Mouse (Mus musculus) CH12.LX (cell line): ENCODE measurements around the gene Fam129c. TPM values are rescaled to one million over a fixed set of nuclear protein-coding genes. Genes with fewer than 3 reads are reported as not detected.

Experiments
- DNase-seq: peaks from one replicate; pipeline ENCODE4 v3.0.0-alpha.2; 2013; ENCODE audit errors: extremely low read depth
- H3K27ac ChIP-seq: 2 replicates; pipeline ENCODE4 v1.5.1; 2012; ENCODE audit warnings: low read depth, mild to moderate bottlenecking, control low read depth, moderate library complexity; ENCODE audit not compliant: insufficient read depth
- H3K27me3 ChIP-seq: replicated peaks from 2 replicates; pipeline ENCODE3; 2012; ENCODE audit warnings: inconsistent platforms
- H3K36me3 ChIP-seq, 2 experiments: replicated peaks in 1 of 2; 2 replicates each; pipeline versions ENCODE3 to v1.6.1; 2012; ENCODE audit warnings: inconsistent platforms in 1 of 2, low read length in 1 of 2, mild to moderate bottlenecking in 1 of 2, mixed read lengths in 1 of 2, moderate library complexity in 1 of 2; ENCODE audit not compliant: control insufficient read depth in 1 of 2, insufficient read depth in 1 of 2
- H3K4me1 ChIP-seq, 2 experiments: 2 replicates each; pipeline ENCODE4 v1.6.1; 2012; ENCODE audit warnings: inconsistent platforms in 1 of 2, moderate library complexity in 1 of 2; ENCODE audit not compliant: insufficient read depth in 2 of 2, control insufficient read depth in 1 of 2
- H3K4me2 ChIP-seq: 2 replicates; pipeline ENCODE4 v1.6.1; 2012; ENCODE audit warnings: low read depth, mild to moderate bottlenecking, control low read depth; ENCODE audit not compliant: poor library complexity, insufficient read depth, severe bottlenecking
- H3K4me3 ChIP-seq, 3 experiments: fragments of 150-350 bp in 1 of 3; sonication (generic) in 1 of 3; replicated peaks in 1 of 3; 2 replicates each; pipeline versions ENCODE3 to v1.5.1; 2011 to 2012; ENCODE audit warnings: low read depth in 2 of 3, low read length in 2 of 3, mild to moderate bottlenecking in 2 of 3, moderate library complexity in 2 of 3, control low read depth in 1 of 3, improper control_type of control experiment in 1 of 3, inconsistent platforms in 1 of 3, mixed read lengths in 1 of 3; ENCODE audit not compliant: poor library complexity in 1 of 3
- H3K79me2 ChIP-seq: replicated peaks from 2 replicates; pipeline ENCODE4 v1.6.1; 2012; ENCODE audit warnings: mild to moderate bottlenecking, moderate library complexity; ENCODE audit not compliant: control insufficient read depth, poor library complexity, insufficient read depth, severe bottlenecking; ENCODE audit errors: extremely low read depth
- H3K9ac ChIP-seq: 2 replicates; pipeline ENCODE4 v1.6.1; 2012; ENCODE audit warnings: low read depth, mild to moderate bottlenecking, control low read depth, moderate library complexity; ENCODE audit not compliant: insufficient read depth
- H3K9me3 ChIP-seq: replicated peaks from 2 replicates; pipeline ENCODE3; 2012; ENCODE audit warnings: low read length, inconsistent platforms, mixed read lengths
- CTCF ChIP-seq, 2 experiments: IDR thresholded peaks in 1 of 2; conservative IDR thresholded peaks in 1 of 2; 2 replicates each; pipeline ENCODE4 v1.5.1; 2011 to 2012; ENCODE audit warnings: low read depth in 2 of 2, low read length in 2 of 2, improper control_type of control experiment in 1 of 2, inconsistent platforms in 1 of 2, mild to moderate bottlenecking in 1 of 2, moderate library complexity in 1 of 2
- E2F4 ChIP-seq: IDR thresholded peaks from 2 replicates; pipeline ENCODE4 v1.6.1; 2011; ENCODE audit warnings: low read depth, low read length, improper control_type of control experiment; ENCODE audit not compliant: insufficient replicate concordance
- ELF1 ChIP-seq: IDR thresholded peaks from 2 replicates; pipeline ENCODE4 v1.6.1; 2014; ENCODE audit warnings: low read depth, mild to moderate bottlenecking, inconsistent platforms, low read length, improper control_type of control experiment
- ETS1 ChIP-seq: conservative IDR thresholded peaks from 2 replicates; pipeline ENCODE4 v1.6.1; 2012; ENCODE audit warnings: low read depth, mild to moderate bottlenecking, inconsistent platforms, low read length, improper control_type of control experiment, moderate library complexity
- IRF4 ChIP-seq: IDR thresholded peaks from 2 replicates; pipeline ENCODE4 v1.6.1; 2014; ENCODE audit warnings: low read depth, mild to moderate bottlenecking, inconsistent platforms, low read length, improper control_type of control experiment
- KAT2A ChIP-seq: IDR thresholded peaks from 2 replicates; pipeline ENCODE4 v1.6.1; 2012; ENCODE audit warnings: low read length, improper control_type of control experiment, inconsistent platforms; ENCODE audit not compliant: insufficient replicate concordance
- MAZ ChIP-seq: IDR thresholded peaks from 2 replicates; pipeline ENCODE4 v1.6.1; 2012; ENCODE audit warnings: low read depth, mild to moderate bottlenecking, inconsistent platforms, low read length, improper control_type of control experiment, moderate library complexity
- MEF2A ChIP-seq: IDR thresholded peaks from 2 replicates; pipeline ENCODE4 v1.6.1; 2014; ENCODE audit warnings: low read depth, mild to moderate bottlenecking, inconsistent platforms, low read length, improper control_type of control experiment, borderline replicate concordance
- POLR2A ChIP-seq: IDR thresholded peaks from 2 replicates; pipeline ENCODE4 v1.6.1; 2011; ENCODE audit warnings: low read depth, mild to moderate bottlenecking, improper control_type of control experiment, low read length
- POLR2AphosphoS2 ChIP-seq: IDR thresholded peaks from 2 replicates; pipeline ENCODE4 v1.6.1; 2011; ENCODE audit warnings: low read depth, low read length, improper control_type of control experiment
- RCOR1 ChIP-seq: conservative IDR thresholded peaks from 2 replicates; pipeline ENCODE4 v1.6.1; 2012; ENCODE audit warnings: low read depth, mild to moderate bottlenecking, inconsistent platforms, low read length, improper control_type of control experiment
- SIN3A ChIP-seq: IDR thresholded peaks from 2 replicates; pipeline ENCODE4 v1.6.1; 2012; ENCODE audit warnings: low read length, improper control_type of control experiment, inconsistent platforms
- SMC3 ChIP-seq: IDR thresholded peaks from 2 replicates; pipeline ENCODE4 v1.6.1; 2011; ENCODE audit warnings: low read depth, low read length, improper control_type of control experiment
- TBP ChIP-seq: conservative IDR thresholded peaks from 2 replicates; pipeline ENCODE4 v1.6.1; 2011; ENCODE audit warnings: low read depth, low read length, improper control_type of control experiment
- USF2 ChIP-seq: conservative IDR thresholded peaks from 2 replicates; pipeline ENCODE4 v1.6.1; 2011; ENCODE audit warnings: low read depth, low read length, improper control_type of control experiment
- ZC3H11A ChIP-seq: IDR thresholded peaks from 2 replicates; pipeline ENCODE4 v1.6.1; 2012; ENCODE audit warnings: low read depth, mild to moderate bottlenecking, inconsistent platforms, low read length, improper control_type of control experiment
- ZKSCAN1 ChIP-seq: IDR thresholded peaks from 2 replicates; pipeline ENCODE4 v1.6.1; 2012; ENCODE audit warnings: low read depth, inconsistent platforms, low read length, improper control_type of control experiment, borderline replicate concordance
- dilution Hi-C: fragments of 300-500 bp; cut with MboI; formaldehyde crosslinking; loops from 2 replicates; pipeline ENCODE4 v1.14.3; 2020; ENCODE audit warnings: low sequenced_read_pairs; ENCODE audit not compliant: extremely low pct_unique_long_range_greater_than_20kb, extremely low pct_ligation_motif_present
- in situ Hi-C: fragments of 300-500 bp; cut with MboI; formaldehyde crosslinking; loops from 3 replicates; pipeline ENCODE4 v1.14.3; 2019; ENCODE audit warnings: low sequenced_read_pairs, low pct_ligation_motif_present, low pct_unique_long_range_greater_than_20kb, mixed read lengths
- polyA plus RNA-seq: library from polyadenylated mRNA; unstranded; fragments of >175 nt; gene quantifications from 2 replicates; pipeline ENCODE4 v1.2.1, GENCODE M21; 2012; ENCODE audit warnings: low read depth; ENCODE audit not compliant: insufficient read length
- total RNA-seq, 2 experiments: library from RNA; depleted of rRNA; stranded (reverse); fragments of 300-350 nt in 1 of 2; fragments of >200 nt in 1 of 2; gene quantifications; 2 replicates each; pipeline ENCODE4 v1.2.3; 2012 to 2014

Gene Fam129c
- total and polyA plus RNA-seq, 3 experiments = 89.2 to 98.6 (median 95.2) TPM

DNA sequence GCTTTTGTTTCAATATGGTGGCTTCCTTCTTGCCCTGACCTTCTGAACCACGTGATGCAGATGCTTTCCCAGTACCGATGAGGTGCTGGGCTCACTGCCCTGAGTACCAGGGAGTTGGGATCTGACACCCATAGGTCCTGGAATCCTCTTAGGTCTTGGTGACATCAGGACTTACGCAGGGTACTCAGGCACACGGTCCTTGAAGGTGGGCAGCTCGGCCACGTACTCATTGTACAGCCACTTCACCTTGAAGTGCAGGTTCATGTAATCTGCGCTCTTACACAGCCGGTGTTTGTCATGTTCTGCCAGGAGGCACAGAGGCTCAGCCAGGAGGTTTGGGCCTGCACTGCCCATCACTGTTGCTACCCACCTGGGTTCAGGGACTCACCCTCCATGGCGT is 48.1 kb downstream of the Fam129c start:
- Histone ChIP-seq H3K9ac (no peak overlapping the region), H3K4me3 (no peak overlapping the region), H3K36me3 (no peaks in the 10 kb centered on the region), H3K27ac (no peak overlapping the region), H3K4me2 (no peak overlapping the region), H3K27me3 (no peaks in the 10 kb centered on the region), H3K9me3 (no peaks in the 10 kb centered on the region), H3K79me2 (no peaks in the 10 kb centered on the region), H3K4me1 (no peaks in the 10 kb centered on the region)
- in situ Hi-C loops = no loop called here
- no peak for TF ChIP-seq ELF1
- TF ChIP-seq ETS1 = no peak
- TF ChIP-seq RCOR1 = no peak
- TF ChIP-seq KAT2A = no peak
- TF ChIP-seq CTCF (conservative IDR thresholded peaks at IDR 0.05 in 1 of 2, IDR thresholded peaks at IDR 0.05 in 1 of 2; ENCODE audit: low read depth in 2 of 2, low read length in 2 of 2) = no peak
- TF ChIP-seq SMC3 = no peak
- DNase-seq = no peak
- dilution Hi-C loops = no loop called here

DNA sequence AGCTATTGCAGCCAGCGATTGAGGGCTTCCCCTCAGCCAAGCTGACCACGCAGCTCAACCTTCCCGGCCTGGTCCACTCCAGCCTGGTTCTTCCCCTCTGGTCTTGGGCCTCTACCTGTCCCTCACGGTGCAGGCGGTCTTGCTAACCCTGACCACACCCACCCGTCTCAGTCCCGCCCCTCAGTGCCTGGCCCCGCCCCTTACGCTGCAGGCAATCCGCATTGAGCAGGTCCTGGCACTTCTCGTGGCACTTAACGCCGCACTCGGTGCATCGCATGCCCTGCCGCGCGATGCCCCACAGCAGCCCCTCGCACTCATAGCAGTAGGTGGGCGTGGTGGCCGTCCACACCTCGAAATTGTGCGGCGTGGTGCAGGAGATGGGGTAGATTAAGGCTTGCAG is 57.2 kb downstream of the Fam129c start:
- in situ Hi-C loops = no loop called here
- H3K4me3 ChIP-seq = no peak overlapping the region
- no peaks in the 10 kb centered on the region for H3K9me3 ChIP-seq
- H3K27ac ChIP-seq = no peak overlapping the region
- no peaks in the 10 kb centered on the region for H3K27me3 ChIP-seq
- no peak overlapping the region for H3K4me2 ChIP-seq
- DNase-seq = no peak
- H3K9ac ChIP-seq = no peak overlapping the region
- H3K4me1 ChIP-seq = no peaks in the 10 kb centered on the region
- no peaks in the 10 kb centered on the region for H3K36me3 ChIP-seq
- dilution Hi-C loops = no loop called here
- H3K79me2 ChIP-seq = no peaks in the 10 kb centered on the region
- TF ChIP-seq SMC3 (no peak), TBP (no peak), USF2 (no peak), ZC3H11A (no peak), IRF4 (no peak), POLR2AphosphoS2 (no peak), ZKSCAN1 (no peak), MEF2A (no peak), E2F4 (no peak), ETS1 (no peak), MAZ (no peak), ELF1 (no peak), SIN3A (no peak), POLR2A (no peak)

Other genes starting within 250 kb of the Fam129c start
Only the 20 nearest of the 25 such genes appear.
- gene Ankle1, start 191.6 kb upstream of the Fam129c start, total RNA-seq (2012; rRNA removed) = 17.9 and 24.7 TPM in 2 replicates
- 9.0 and 9.4 TPM in 2 replicates for gene Ankle1, start 191.6 kb upstream of the Fam129c start, total RNA-seq (2014; rRNA removed)
- gene Ankle1, start 191.6 kb upstream of the Fam129c start, polyA plus RNA-seq = 17.4 and 17.6 TPM in 2 replicates
- gene Abhd8, start 134.0 kb upstream of the Fam129c start, total RNA-seq (2012; rRNA removed) = 28.2 and 33.2 TPM in 2 replicates
- gene Abhd8, start 134.0 kb upstream of the Fam129c start, total RNA-seq (2014; rRNA removed) = 8.5 and 8.9 TPM in 2 replicates
- 5.2 and 6.0 TPM in 2 replicates for gene Abhd8, start 134.0 kb upstream of the Fam129c start, polyA plus RNA-seq
- gene Mrpl34, start 132.7 kb upstream of the Fam129c start, total RNA-seq (2012; rRNA removed) = 150 and 180 TPM in 2 replicates
- gene Mrpl34, start 132.7 kb upstream of the Fam129c start, total RNA-seq (2014; rRNA removed) = 80.1 and 94.4 TPM in 2 replicates
- gene Mrpl34, start 132.7 kb upstream of the Fam129c start, polyA plus RNA-seq = 123 and 133 TPM in 2 replicates
- gene Dda1, start 128.4 kb upstream of the Fam129c start, total RNA-seq (2012; rRNA removed) = 59.3 and 62.8 TPM in 2 replicates
- gene Dda1, start 128.4 kb upstream of the Fam129c start, total RNA-seq (2014; rRNA removed) = 49.8 and 57.4 TPM in 2 replicates
- 65.8 and 78.1 TPM in 2 replicates for gene Dda1, start 128.4 kb upstream of the Fam129c start, polyA plus RNA-seq
- 5.5 and 6.7 TPM in 2 replicates for gene Ano8, start 111.7 kb upstream of the Fam129c start, total RNA-seq (2012; rRNA removed)
- 1.8 and 1.9 TPM in 2 replicates for gene Ano8, start 111.7 kb upstream of the Fam129c start, total RNA-seq (2014; rRNA removed)
- gene Ano8, start 111.7 kb upstream of the Fam129c start, polyA plus RNA-seq = 1.8 and 2.1 TPM in 2 replicates
- 26.7 and 29.0 TPM in 2 replicates for gene Gtpbp3, start 109.5 kb upstream of the Fam129c start, total RNA-seq (2012; rRNA removed)
- gene Gtpbp3, start 109.5 kb upstream of the Fam129c start, total RNA-seq (2014; rRNA removed) = 19.5 and 20.7 TPM in 2 replicates
- gene Gtpbp3, start 109.5 kb upstream of the Fam129c start, polyA plus RNA-seq = 17.4 and 21.6 TPM in 2 replicates
- gene Plvap, start 85.9 kb upstream of the Fam129c start, total RNA-seq (2012; rRNA removed) = 0.04 TPM in 1 of 2 replicates, not detected in the other
- gene Plvap, start 85.9 kb upstream of the Fam129c start, total RNA-seq (2014; rRNA removed) = not detected in 2 replicates
- 0.27 and 0.37 TPM in 2 replicates for gene Plvap, start 85.9 kb upstream of the Fam129c start, polyA plus RNA-seq
- not detected in 2 replicates for gene Ccdc194, start 71.9 kb upstream of the Fam129c start, total RNA-seq (2012; rRNA removed)
- not detected in 2 replicates for gene Ccdc194, start 71.9 kb upstream of the Fam129c start, total RNA-seq (2014; rRNA removed)
- not detected in 2 replicates for gene Ccdc194, start 71.9 kb upstream of the Fam129c start, polyA plus RNA-seq
- gene Bst2, start 60.2 kb upstream of the Fam129c start, total RNA-seq (2012; rRNA removed) = 404 and 424 TPM in 2 replicates
- gene Bst2, start 60.2 kb upstream of the Fam129c start, total RNA-seq (2014; rRNA removed) = 304 and 321 TPM in 2 replicates
- gene Bst2, start 60.2 kb upstream of the Fam129c start, polyA plus RNA-seq = 214 and 243 TPM in 2 replicates
- 113 and 128 TPM in 2 replicates for gene Mvb12a, start 54.7 kb upstream of the Fam129c start, total RNA-seq (2012; rRNA removed)
- 149 and 157 TPM in 2 replicates for gene Mvb12a, start 54.7 kb upstream of the Fam129c start, total RNA-seq (2014; rRNA removed)
- gene Mvb12a, start 54.7 kb upstream of the Fam129c start, polyA plus RNA-seq = 80.5 and 82.1 TPM in 2 replicates
- gene Tmem221, start 38.8 kb upstream of the Fam129c start, total RNA-seq (2012; rRNA removed) = 0.21 and 0.51 TPM in 2 replicates
- gene Tmem221, start 38.8 kb upstream of the Fam129c start, total RNA-seq (2014; rRNA removed) = not detected in 2 replicates
- gene Tmem221, start 38.8 kb upstream of the Fam129c start, polyA plus RNA-seq = not detected in 2 replicates
- 0.04 TPM in 1 of 2 replicates, not detected in the other for gene Nxnl1, start 31.0 kb upstream of the Fam129c start, total RNA-seq (2012; rRNA removed)
- gene Nxnl1, start 31.0 kb upstream of the Fam129c start, total RNA-seq (2014; rRNA removed) = not detected in 2 replicates
- gene Nxnl1, start 31.0 kb upstream of the Fam129c start, polyA plus RNA-seq = 0.08 TPM in 1 of 2 replicates, not detected in the other
- 2.7 and 4.0 TPM in 2 replicates for gene Slc27a1, start 28.8 kb upstream of the Fam129c start, total RNA-seq (2012; rRNA removed)
- gene Slc27a1, start 28.8 kb upstream of the Fam129c start, total RNA-seq (2014; rRNA removed) = 1.8 and 2.3 TPM in 2 replicates
- gene Slc27a1, start 28.8 kb upstream of the Fam129c start, polyA plus RNA-seq = 2.3 and 2.4 TPM in 2 replicates
- 183 and 215 TPM in 2 replicates for gene Pgls, start 5.5 kb upstream of the Fam129c start, total RNA-seq (2012; rRNA removed)
- 94.2 and 118 TPM in 2 replicates for gene Pgls, start 5.5 kb upstream of the Fam129c start, total RNA-seq (2014; rRNA removed)
- gene Pgls, start 5.5 kb upstream of the Fam129c start, polyA plus RNA-seq = 72.5 and 74.9 TPM in 2 replicates
- 85.3 and 92.0 TPM in 2 replicates for gene Colgalt1, start 13.3 kb downstream of the Fam129c start, total RNA-seq (2012; rRNA removed)
- gene Colgalt1, start 13.3 kb downstream of the Fam129c start, total RNA-seq (2014; rRNA removed) = 68.7 and 72.0 TPM in 2 replicates
- gene Colgalt1, start 13.3 kb downstream of the Fam129c start, polyA plus RNA-seq = 72.0 and 73.7 TPM in 2 replicates
- gene Unc13a, start 74.1 kb downstream of the Fam129c start, total RNA-seq (2012; rRNA removed) = 1.0 and 1.7 TPM in 2 replicates
- gene Unc13a, start 74.1 kb downstream of the Fam129c start, total RNA-seq (2014; rRNA removed) = 0.55 and 0.68 TPM in 2 replicates
- gene Unc13a, start 74.1 kb downstream of the Fam129c start, polyA plus RNA-seq = 0.79 and 2.1 TPM in 2 replicates
- 39.2 and 47.1 TPM in 2 replicates for gene Jak3, start 78.6 kb downstream of the Fam129c start, total RNA-seq (2012; rRNA removed)
- gene Jak3, start 78.6 kb downstream of the Fam129c start, total RNA-seq (2014; rRNA removed) = 13.3 and 15.0 TPM in 2 replicates
- 35.6 and 37.8 TPM in 2 replicates for gene Jak3, start 78.6 kb downstream of the Fam129c start, polyA plus RNA-seq
- gene Insl3, start 91.6 kb downstream of the Fam129c start, total RNA-seq (2012; rRNA removed) = 8.7 and 9.8 TPM in 2 replicates
- gene Insl3, start 91.6 kb downstream of the Fam129c start, total RNA-seq (2014; rRNA removed) = 1.9 and 3.0 TPM in 2 replicates
- 14.4 and 21.4 TPM in 2 replicates for gene Insl3, start 91.6 kb downstream of the Fam129c start, polyA plus RNA-seq
- 0.63 and 0.98 TPM in 2 replicates for gene B3gnt3, start 104.1 kb downstream of the Fam129c start, total RNA-seq (2012; rRNA removed)
- gene B3gnt3, start 104.1 kb downstream of the Fam129c start, total RNA-seq (2014; rRNA removed) = 0.09 TPM in 1 of 2 replicates, not detected in the other
- 0.24 and 0.26 TPM in 2 replicates for gene B3gnt3, start 104.1 kb downstream of the Fam129c start, polyA plus RNA-seq
- 95.5 and 99.8 TPM in 2 replicates for gene Fcho1, start 128.1 kb downstream of the Fam129c start, total RNA-seq (2012; rRNA removed)
- gene Fcho1, start 128.1 kb downstream of the Fam129c start, total RNA-seq (2014; rRNA removed) = 39.3 and 40.2 TPM in 2 replicates
- 77.5 and 82.0 TPM in 2 replicates for gene Fcho1, start 128.1 kb downstream of the Fam129c start, polyA plus RNA-seq